Comparison of ENCODE assay signal across 8 mouse cellular contexts in genomic region chr19:5770925-5771860, GRCm38 (mm10). TPM values are rescaled to one million over a fixed set of nuclear protein-coding genes. Genes with fewer than 3 reads are reported as not detected.
DNase-seq lines count a peak whose midpoint lies in the region; ATAC-seq and TF ChIP-seq lines count a peak whose summit lies in the region.

Scyl1 (minus strand) TSS chr19:5771419.

- peak within 1 kb of the TSS; percentile 85 for H3K4me3 ChIP-seq in erythroblast, embryonic 14.5 days (replicated peaks)
- H3K4me3 ChIP-seq in heart, embryonic 11.5 days (ENCODE audit: low read depth, low read length): peak within 1 kb of the TSS; percentile 94
- peak within 1 kb of the TSS; percentile 68 for H3K4me3 ChIP-seq in kidney, embryonic 16.5 days (ENCODE audit: low read length)

- no peak for TF ChIP-seq CTCF in brain, embryonic 14.5 days (IDR thresholded peaks at IDR 0.05; ENCODE audit: borderline replicate concordance, extremely low read depth, insufficient read depth, insufficient read length)

- DNase-seq in B cell, adult 2 months: peak; percentile 97 to 98
- peak; percentile 93 for DNase-seq in brain, embryonic 14.5 days (ENCODE audit: low read depth)
- peak; percentile 94 for DNase-seq in liver
- peak; percentile 78 to 91 for DNase-seq in monocyte, adult 2 months (ENCODE audit: low read depth in 1 of 2, low spot score in 2 of 2)
- peak; percentile 95 for DNase-seq in spleen, postnatal 14 days (ENCODE audit: low spot score in 2 of 2)

- H3K9me3 ChIP-seq in erythroblast, embryonic 14.5 days (ENCODE audit: control insufficient read depth, low read length): peaks cover 3% of the 10 kb centered on the region
- H3K9me3 ChIP-seq in heart, embryonic 11.5 days (replicated peaks; ENCODE audit: control insufficient read depth, low read length): no peaks in the 10 kb centered on the region
- no peaks in the 10 kb centered on the region for H3K9me3 ChIP-seq in kidney, embryonic 16.5 days (ENCODE audit: low read length)

- under 1% methylated on average over 64 of the region's 64 CpGs for WGBS in heart, embryonic 11.5 days (ENCODE audit: insufficient replicate concordance)
- WGBS in kidney, embryonic 16.5 days: 1% methylated on average over 64 of the region's 64 CpGs

- peak within 1 kb of the TSS; percentile 88 for H3K27ac ChIP-seq in heart, embryonic 11.5 days (ENCODE audit: low read depth, low read length)
- peak within 1 kb of the TSS; percentile 89 for H3K27ac ChIP-seq in kidney, embryonic 16.5 days (ENCODE audit: low read length)

- peaks cover 4% of the 10 kb centered on the region; the same call in 1 of the 2 replicates for H3K27me3 ChIP-seq in erythroblast, embryonic 14.5 days (ENCODE audit: control insufficient read depth)
- H3K27me3 ChIP-seq in heart, embryonic 11.5 days (ENCODE audit: control insufficient read depth, insufficient read depth, low read length): no peaks in the 10 kb centered on the region
- no peaks in the 10 kb centered on the region for H3K27me3 ChIP-seq in kidney, embryonic 16.5 days (ENCODE audit: insufficient read depth, low read length)

- peak within 1 kb of the TSS; percentile 87 for H3K4me2 ChIP-seq in heart, embryonic 11.5 days
- H3K4me2 ChIP-seq in kidney, embryonic 16.5 days (replicated peaks; ENCODE audit: low read depth, low read length): peak within 1 kb of the TSS; percentile 88

- peak; percentile 95 for ATAC-seq in heart, embryonic 11.5 days (replicated peaks; ENCODE audit: insufficient number of reproducible peaks, low FRiP score, low TSS enrichment)
- peak; percentile 96 for ATAC-seq in kidney, embryonic 16.5 days (ENCODE audit: low FRiP score, low TSS enrichment)

- peaks cover 37% of the 10 kb centered on the region for H3K4me1 ChIP-seq in erythroblast, embryonic 14.5 days (ENCODE audit: control insufficient read depth)
- peaks cover 12% of the 10 kb centered on the region for H3K4me1 ChIP-seq in heart, embryonic 11.5 days (ENCODE audit: control insufficient read depth, insufficient read depth, low read length)
- H3K4me1 ChIP-seq in kidney, embryonic 16.5 days (ENCODE audit: insufficient read depth, low read length): peaks cover 11% of the 10 kb centered on the region

- peak; percentile 93 for TF ChIP-seq POLR2A in brain, embryonic 14.5 days (IDR thresholded peaks at IDR 0.05; ENCODE audit: borderline replicate concordance, extremely low read depth, insufficient read depth, insufficient read length, poor library complexity, severe bottlenecking)

- H3K9ac ChIP-seq in heart, embryonic 11.5 days (ENCODE audit: low read depth, low read length): peak within 1 kb of the TSS; percentile 87
- peak within 1 kb of the TSS; percentile 98 for H3K9ac ChIP-seq in kidney, embryonic 16.5 days (replicated peaks; ENCODE audit: low read length)

- peaks cover 38% of the 10 kb centered on the region for H3K36me3 ChIP-seq in erythroblast, embryonic 14.5 days (ENCODE audit: control insufficient read depth)
- H3K36me3 ChIP-seq in heart, embryonic 11.5 days (ENCODE audit: control insufficient read depth, insufficient read depth, low read length): peaks cover 13% of the 10 kb centered on the region
- H3K36me3 ChIP-seq in kidney, embryonic 16.5 days (ENCODE audit: insufficient read depth, low read length): peaks cover 15% of the 10 kb centered on the region

RNA-seq across cellular contexts. Expression of gene Scyl1, which starts in this region (rescaled TPM):
- 130 and 153 TPM in 2 replicates for polyA plus RNA-seq in brain, embryonic 14.5 days (2012; rRNA removed)
- 8.2 TPM in 2 replicates for polyA plus RNA-seq in erythroblast, embryonic 14.5 days (2012)
- 54.8 and 59.4 TPM in 2 replicates for polyA plus RNA-seq in heart, embryonic 11.5 days (2014; fragmentation: Nextera tagmentation; extraction: Ambion mirVana)
- 82.9 and 85.3 TPM in 2 replicates for polyA plus RNA-seq in kidney, embryonic 16.5 days (2015; fragmentation: Nextera tagmentation; extraction: Ambion mirVana)

Comparison
In these comparisons a context has a peak if more than half of its experiments do, and no peak if none do; other contexts are left out.
1. Peak in every context shown above with its lines: DNase-seq, ATAC-seq, H3K4me3 ChIP-seq and H3K27ac ChIP-seq.